Mouse (Mus musculus) T-helper 17 cell (primary cell): ENCODE measurements around the gene Zcrb1.

Experiments
- in situ Hi-C, 2 experiments: fragments of 300-600 bp; cut with MboI, MseI; formaldehyde crosslinking; loops; 1 replicate in 1 of 2; 2 replicates in 1 of 2; pipeline ENCODE4 v1.15.1; 2025; ENCODE audit warnings: high pct_unique_total_duplicates in 2 of 2

Zcrb1 gene

DNA sequence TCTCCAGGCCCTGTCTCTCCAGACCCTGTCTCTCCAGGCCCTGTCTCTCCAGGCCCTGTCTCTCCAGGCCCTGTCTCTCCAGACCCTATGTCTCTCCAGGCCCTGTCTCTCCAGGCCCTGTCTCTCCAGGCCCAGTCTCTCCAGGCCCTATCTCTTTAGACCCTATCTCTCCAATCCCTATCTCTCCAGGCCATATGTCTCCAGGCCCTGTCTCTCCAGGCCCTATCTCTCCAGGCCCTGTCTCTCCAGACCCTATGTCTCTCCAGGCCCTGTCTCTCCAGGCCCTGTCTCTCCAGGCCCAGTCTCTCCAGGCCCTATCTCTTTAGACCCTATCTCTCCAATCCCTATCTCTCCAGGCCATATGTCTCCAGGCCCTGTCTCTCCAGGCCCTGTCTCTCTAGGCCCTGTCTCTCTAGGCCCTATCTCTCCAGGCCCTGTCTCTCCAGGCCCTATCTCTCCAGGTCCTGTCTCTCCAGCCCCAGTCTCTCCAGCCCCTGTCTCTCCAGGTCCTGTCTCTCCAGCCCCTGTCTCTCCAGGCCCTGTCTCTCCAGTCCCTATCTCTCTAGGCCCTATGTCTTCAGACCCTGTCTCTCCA lies 25.5 kb downstream of the Zcrb1 start:
- in situ Hi-C loops: loop anchor here in 1 of 2 experiments (5.0 kb wide), 1 partner anchor 35 kb away; the partner anchor contains the start of gene Yaf2

DNA sequence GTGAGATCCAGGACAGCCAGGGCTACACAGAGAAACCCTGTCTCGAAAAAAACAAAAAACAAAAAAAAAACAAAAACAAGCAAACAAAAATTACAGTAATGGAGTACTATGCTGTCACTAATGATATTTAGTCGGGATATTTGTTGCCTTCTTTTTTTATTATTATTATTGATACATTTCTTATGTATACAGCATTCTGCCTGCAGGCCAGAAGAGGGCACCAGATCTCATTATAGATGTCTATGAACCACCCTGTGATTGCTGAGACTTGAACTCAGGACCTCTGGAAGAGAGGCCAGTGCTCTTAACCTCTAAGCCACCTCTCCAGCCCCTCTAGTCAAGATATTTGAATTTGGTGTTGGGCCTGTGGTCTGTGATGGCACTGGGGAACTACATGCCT lies 26.3 kb downstream of the Zcrb1 start:
- in situ Hi-C loops: loop anchor here in 1 of 2 experiments (5.0 kb wide), 1 partner anchor 35 kb away; the partner anchor contains the start of gene Yaf2

DNA sequence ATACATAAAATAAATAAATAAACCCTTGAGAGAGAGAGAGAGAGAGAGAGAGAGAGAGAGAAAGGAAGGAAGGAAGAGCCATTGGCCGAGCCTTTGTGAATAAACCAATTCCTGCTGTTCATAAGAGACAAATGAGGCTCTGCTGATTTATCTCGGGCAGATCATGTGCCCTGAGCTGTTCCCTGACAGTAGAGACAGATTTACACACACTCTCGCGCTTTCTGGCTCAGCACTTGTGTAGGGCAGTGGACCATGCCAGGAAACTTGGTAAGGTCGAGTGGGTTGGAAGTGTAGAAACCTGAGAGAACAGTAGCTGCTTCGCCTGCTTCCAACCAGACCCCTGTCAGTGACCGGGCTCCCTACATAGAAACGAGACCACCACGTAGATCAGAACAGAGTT lies 29.6 kb downstream of the Zcrb1 start:
- in situ Hi-C loops: loop anchor here in 1 of 2 experiments (10.0 kb wide), 1 partner anchor 1124 kb away; no protein-coding TSS in a partner anchor

DNA sequence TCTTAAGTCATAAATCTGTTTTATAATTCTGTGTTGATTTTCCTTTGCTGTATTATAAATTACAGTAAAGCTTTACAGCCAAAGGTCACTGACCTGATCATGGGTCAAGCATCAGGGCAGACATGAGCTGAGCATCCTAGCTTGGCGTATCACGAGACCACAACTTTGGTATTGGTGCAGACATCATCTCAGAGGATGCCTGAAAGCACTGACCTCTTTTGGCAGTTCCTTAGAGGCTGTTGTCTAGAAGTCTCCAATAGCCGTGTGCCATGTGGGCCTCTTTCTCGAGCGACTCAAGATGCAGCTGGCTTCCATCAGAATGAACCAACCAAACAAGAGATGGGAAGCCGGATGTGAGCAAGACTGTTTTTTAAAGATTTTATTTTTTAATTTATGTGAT lies 32.6 kb downstream of the Zcrb1 start:
- in situ Hi-C loops: loop anchor here in 1 of 2 experiments (10.0 kb wide), 1 partner anchor 1121 kb away; no protein-coding TSS in a partner anchor

DNA sequence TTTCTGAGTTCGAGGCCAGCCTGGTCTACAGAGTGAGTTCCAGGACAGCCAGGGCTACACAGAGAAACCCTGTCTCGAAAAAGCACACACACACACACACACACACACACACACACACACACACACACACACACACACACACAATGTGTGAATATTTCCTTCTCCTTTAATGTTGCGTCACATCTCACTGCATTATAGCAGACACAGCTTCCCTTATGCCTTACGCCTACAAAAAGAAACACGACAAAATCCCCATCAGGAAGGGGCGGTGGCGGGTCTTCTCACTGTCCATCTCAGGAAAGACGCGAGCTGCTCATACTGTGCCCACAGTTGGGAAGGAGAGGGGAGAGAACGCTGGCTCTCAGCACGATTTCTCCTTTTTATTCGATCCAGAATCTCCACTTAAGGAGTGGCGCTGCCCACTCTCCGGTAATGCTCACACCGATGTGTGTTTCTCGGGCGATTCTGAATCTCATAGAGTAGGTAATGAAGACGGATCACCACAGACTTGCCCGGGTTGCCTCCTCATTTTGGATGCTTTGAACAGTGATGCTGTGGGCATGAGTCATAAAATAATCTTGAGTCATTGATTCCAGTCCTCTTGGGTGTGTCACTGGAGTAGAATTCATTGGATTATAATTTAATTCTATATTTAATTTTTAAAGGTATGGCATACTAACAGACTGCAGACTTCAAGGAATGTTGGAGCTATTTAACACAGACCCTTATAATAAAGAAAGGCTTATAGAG lies 39.6 kb downstream of the Zcrb1 start:
- in situ Hi-C loops: no loop called here

DNA sequence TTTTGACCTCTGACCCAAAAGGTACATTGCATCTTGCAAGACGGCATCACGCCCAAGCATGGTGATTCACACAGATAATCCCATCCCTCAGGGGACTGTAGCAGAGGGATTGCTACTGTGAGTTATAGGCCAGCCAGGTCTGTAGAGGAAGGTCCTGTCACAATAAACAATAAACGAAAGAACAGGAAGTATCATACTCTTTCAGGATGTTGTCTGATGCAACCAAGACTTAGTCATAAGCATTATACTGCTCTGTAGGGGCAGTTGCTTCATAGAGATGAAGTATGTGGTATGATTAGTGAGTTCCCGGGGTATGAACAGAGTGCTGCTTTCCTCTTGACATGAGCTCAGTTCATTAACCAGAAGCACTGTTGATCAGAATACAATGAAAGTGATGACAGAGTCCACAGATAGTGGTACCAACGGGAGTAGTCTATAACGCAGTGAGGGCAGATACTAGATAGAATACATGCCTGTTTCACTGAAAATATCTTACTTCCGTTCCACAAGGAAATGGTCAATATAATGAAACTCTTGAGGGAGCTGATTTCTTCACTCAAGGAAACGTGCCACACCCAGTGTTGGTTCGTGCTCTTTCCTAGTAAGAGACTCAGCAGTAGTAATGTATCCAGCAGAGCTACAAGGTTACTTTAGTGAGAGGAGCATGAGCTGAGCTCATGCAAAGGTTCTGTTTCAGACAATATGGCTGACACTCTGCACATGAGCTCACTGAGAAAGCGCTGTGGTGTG lies 57.3 kb downstream of the Zcrb1 start:
- in situ Hi-C loops: no loop called here

DNA sequence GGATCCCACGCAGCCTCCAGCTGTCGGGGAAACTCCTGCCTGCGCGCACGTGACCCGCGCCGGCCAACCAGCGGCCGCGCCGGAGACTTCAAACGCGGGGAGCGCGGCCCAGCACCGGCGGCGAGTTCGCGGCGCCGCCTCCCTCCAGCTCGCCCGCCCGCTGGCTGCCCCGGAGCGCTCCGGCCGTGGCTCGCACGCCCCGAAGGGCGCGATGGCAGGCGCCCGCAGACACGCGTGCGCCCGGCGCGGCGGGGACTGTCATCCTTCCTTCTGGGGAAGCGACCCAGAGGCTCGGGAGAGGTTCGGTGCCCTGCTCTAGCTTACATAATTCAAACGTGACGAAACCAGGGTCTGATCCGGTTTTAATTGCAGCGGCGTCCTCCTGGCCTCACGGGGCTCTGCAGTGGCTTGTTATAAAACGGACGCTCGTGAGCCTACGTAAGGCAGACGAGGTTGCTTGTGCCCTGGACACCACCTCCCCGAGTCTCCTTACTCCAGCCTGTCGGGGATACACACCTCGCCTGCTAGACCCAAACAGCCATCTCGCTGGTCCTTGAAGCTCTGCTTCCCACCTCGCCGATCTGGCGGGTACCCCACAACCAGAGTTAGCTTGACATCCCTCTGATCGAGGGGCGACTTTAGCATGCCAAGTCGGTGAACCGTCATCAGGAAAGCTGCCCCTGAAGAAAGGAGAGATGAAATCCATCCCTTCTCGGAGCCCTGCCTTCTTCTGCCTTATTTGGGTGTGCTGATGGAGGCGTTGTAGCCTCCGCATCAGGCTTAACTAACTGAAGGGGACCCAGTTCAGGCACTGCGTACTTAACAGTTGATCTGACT lies 61.0 kb downstream of the Zcrb1 start, which contains the start of gene Yaf2:
TSS of gene Yaf2 (minus strand) at position 11 of the 837 bp plus-strand sequence.
- in situ Hi-C loops: loop anchor here in 1 of 2 experiments (5.0 kb wide), 1 partner anchor 35 kb away; no protein-coding TSS in a partner anchor

DNA sequence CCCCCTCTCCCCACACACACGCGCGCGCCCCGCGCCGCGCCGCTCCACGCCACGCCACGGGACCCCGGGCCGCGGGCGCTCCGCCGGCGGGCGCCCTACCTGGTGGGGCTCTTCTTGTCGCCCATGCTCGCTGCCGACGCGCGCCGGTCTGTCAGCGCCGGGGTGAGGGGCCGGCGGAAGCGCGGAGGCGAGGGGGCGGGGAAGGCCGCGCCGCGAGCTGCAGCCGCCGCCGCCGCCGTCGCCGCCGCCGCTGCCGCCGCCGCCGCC lies 61.5 kb downstream of the Zcrb1 start:
- in situ Hi-C loops: loop anchor here in 1 of 2 experiments (5.0 kb wide), 1 partner anchor 36 kb away; no protein-coding TSS in a partner anchor
